Mouse (Mus musculus) stomach, embryonic 15.5 days (tissue): ENCODE data around the gene Supt5. TPM values are rescaled to one million over a fixed set of nuclear protein-coding genes. Genes with fewer than 3 reads are reported as not detected.

Experiments
- ATAC-seq: fragments of 200-750 bp; cut with Nextera tagmentation; 2 replicates; pipeline ENCODE4 v1.8.0; 2017; ENCODE audit warnings: low read depth, moderate number of reproducible peaks, moderate TSS enrichment; ENCODE audit not compliant: insufficient read depth, low FRiP score
- H3K27ac ChIP-seq: fragments of 300-500 bp; sonication (generic); 2 replicates; pipeline ENCODE4 v1.5.1; 2015; ENCODE audit warnings: mild to moderate bottlenecking, inconsistent platforms
- H3K27me3 ChIP-seq: fragments of 300-500 bp; sonication (generic); replicated peaks from 2 replicates; pipeline ENCODE4 v1.6.1; 2015; ENCODE audit warnings: inconsistent platforms
- H3K36me3 ChIP-seq: fragments of 300-500 bp; sonication (generic); 2 replicates; pipeline ENCODE4 v1.6.1; 2015; ENCODE audit warnings: inconsistent platforms
- H3K4me1 ChIP-seq: fragments of 300-500 bp; sonication (generic); 2 replicates; pipeline ENCODE4 v1.6.1; 2015; ENCODE audit warnings: inconsistent platforms
- H3K4me2 ChIP-seq: fragments of 300-500 bp; sonication (generic); 2 replicates; pipeline ENCODE4 v1.6.1; 2015; ENCODE audit warnings: mild to moderate bottlenecking, inconsistent platforms
- H3K4me3 ChIP-seq: fragments of 300-500 bp; sonication (generic); replicated peaks from 2 replicates; pipeline ENCODE4 v1.5.1; 2015; ENCODE audit warnings: inconsistent platforms
- H3K9ac ChIP-seq: fragments of 300-500 bp; sonication (generic); 2 replicates; pipeline ENCODE4 v1.6.1; 2015; ENCODE audit warnings: inconsistent platforms
- H3K9me3 ChIP-seq: fragments of 300-500 bp; sonication (generic); 2 replicates; pipeline ENCODE4 v1.6.1; 2016; ENCODE audit warnings: inconsistent platforms
- WGBS: fragments of 180-500 bp; shearing (Covaris S2); methylation state at CpG from one replicate; pipeline ENCODE4 v1.1.7; 2015; 5-methylcytosine and 5-hydroxymethylcytosine counted together
- polyA plus RNA-seq: library from polyadenylated mRNA; unstranded; fragments of >200 nt; fragmentation: Nextera tagmentation; extraction: Ambion mirVana; gene quantifications from 2 replicates; pipeline ENCODE4 v1.2.1, GENCODE M21; 2015

Supt5 gene
- polyA plus RNA-seq, 1 experiment from 2014 or later: 70.6 TPM

GRCm38 (mm10) chr7:28381017-28381790 is 42.7 kb upstream of the Supt5 start:
- Histone ChIP-seq H3K4me1 (peaks cover 57% of the 10 kb centered on the region), H3K4me3 (peak overlapping the region; percentile 41), H3K9me3 (no peaks in the 10 kb centered on the region), H3K9ac (peak overlapping the region; percentile 32; the same call in 1 of the 2 replicates), H3K27me3 (no peaks in the 10 kb centered on the region), H3K4me2 (peak overlapping the region; percentile 70), H3K36me3 (peaks cover 13% of the 10 kb centered on the region), H3K27ac (peak overlapping the region; percentile 100)
- ATAC-seq: peak; percentile 25
- WGBS: 2% methylated on average over 30 of the region's 30 CpGs

DNA sequence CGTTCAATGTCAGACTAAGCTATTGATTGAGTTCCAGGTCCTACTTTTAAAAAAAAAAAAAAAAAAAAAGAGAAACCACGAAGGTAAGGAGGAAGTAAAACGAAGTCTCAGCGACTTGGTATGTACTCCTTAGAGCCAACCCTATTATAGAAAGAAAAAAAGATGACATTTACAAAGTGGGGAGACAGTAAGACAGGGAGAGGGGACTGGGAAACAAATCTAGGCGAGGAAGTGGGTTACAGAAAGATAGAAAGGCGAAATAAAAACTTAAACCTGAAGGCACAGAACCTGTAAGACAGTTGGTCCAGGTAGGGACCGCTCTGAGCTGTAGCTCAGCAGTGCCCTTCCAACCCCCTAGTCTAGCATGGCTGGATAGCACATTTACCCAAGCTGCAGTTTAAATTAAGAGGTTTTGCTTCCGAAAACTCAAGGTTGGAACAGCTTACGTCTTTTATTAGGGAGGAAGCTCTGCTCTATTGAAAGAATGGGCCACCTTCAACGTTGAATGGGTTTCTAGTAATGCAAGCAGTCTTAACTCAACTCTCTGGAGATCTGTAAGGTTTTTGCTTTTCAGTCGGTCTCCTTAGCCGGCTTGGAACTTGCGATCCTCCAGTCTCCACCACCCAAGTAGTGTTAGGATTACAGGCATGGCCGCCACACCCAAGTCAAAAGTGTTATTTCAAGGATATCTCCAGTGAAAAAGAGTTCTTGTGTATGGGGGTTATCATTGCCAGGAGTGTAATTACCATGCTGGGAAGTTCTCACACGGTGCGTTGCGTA is 41.9 kb upstream of the Supt5 start, which contains the start of gene Zfp36:
Zfp36 (minus strand) TSS at position 17 of the 780 bp plus-strand sequence.
- Histone ChIP-seq H3K9ac (peak within 1 kb of the TSS; percentile 89; the same call in 1 of the 2 replicates), H3K9me3 (no peaks in the 10 kb centered on the region), H3K4me3 (peak within 1 kb of the TSS; percentile 74), H3K4me1 (peaks cover 55% of the 10 kb centered on the region), H3K27me3 (no peaks in the 10 kb centered on the region), H3K4me2 (peak within 1 kb of the TSS; percentile 82), H3K27ac (peak within 1 kb of the TSS; percentile 100), H3K36me3 (peaks cover 10% of the 10 kb centered on the region)
- WGBS: 40% methylated on average over 17 of the region's 17 CpGs
- ATAC-seq: no peak

DNA sequence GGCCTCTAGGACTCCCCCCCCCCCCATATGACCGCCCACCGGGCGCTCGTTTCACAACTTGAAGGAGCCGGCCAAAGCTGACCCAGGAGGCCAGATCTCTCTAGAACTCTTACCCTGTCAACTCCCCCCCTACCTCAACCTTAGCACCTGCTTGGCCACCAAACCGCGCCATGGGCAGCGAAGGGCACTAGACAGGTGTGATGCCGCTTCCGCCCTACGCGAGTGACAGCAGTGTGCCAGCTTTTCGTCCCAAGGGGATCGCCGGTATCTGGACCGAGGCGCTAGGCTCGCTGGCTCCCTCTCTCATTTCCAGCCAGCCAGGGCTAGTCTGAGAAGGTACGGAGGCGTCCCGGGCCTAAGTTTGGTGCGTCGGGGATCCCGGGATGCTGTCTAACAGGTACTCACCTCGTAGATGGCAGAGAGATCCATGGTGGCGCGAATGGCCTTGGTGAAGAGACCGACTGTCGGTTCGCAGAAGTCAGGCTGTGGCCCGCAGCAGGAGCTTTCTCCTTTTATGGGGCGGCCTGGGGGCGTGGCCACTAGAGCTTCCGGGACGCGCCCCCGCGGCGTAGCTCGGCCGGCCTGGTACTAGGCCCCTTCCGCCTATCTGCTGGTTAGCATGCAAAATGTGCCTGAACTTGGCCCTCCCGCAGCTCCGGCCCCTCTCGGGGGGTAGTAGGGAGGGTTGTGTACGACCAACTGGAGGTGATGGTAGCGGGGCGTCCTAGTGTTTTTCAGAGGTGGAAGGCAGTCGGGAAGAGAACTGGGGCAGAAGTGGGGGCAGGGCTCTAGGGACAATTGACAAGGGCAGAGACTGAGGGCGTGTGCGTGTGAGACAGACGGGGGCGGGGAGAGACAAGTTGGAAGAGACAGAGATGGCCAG is 40.5 kb upstream of the Supt5 start:
- under 1% methylated on average over 53 of the region's 53 CpGs for WGBS
- Histone ChIP-seq H3K9me3 (no peaks in the 10 kb centered on the region), H3K27ac (peak overlapping the region; percentile 100), H3K9ac (peak overlapping the region; percentile 89), H3K4me1 (peaks cover 55% of the 10 kb centered on the region), H3K27me3 (no peaks in the 10 kb centered on the region), H3K4me3 (peak overlapping the region; percentile 74), H3K36me3 (peaks cover 8% of the 10 kb centered on the region; the same call in 1 of the 2 replicates), H3K4me2 (peak overlapping the region; percentile 82)
- ATAC-seq: peak; percentile 28; the same call in 1 of the 2 replicates

GRCm38 (mm10) chr7:28378066-28378690 is 39.6 kb upstream of the Supt5 start:
- Histone ChIP-seq H3K27ac (peak overlapping the region; percentile 100), H3K4me2 (peak overlapping the region; percentile 82), H3K9ac (peak overlapping the region; percentile 89), H3K27me3 (no peaks in the 10 kb centered on the region), H3K4me1 (peaks cover 57% of the 10 kb centered on the region), H3K4me3 (peak overlapping the region; percentile 74), H3K9me3 (no peaks in the 10 kb centered on the region), H3K36me3 (peaks cover 8% of the 10 kb centered on the region; the same call in 1 of the 2 replicates)
- WGBS: 25% methylated on average over 32 of the region's 32 CpGs
- no peak for ATAC-seq

DNA sequence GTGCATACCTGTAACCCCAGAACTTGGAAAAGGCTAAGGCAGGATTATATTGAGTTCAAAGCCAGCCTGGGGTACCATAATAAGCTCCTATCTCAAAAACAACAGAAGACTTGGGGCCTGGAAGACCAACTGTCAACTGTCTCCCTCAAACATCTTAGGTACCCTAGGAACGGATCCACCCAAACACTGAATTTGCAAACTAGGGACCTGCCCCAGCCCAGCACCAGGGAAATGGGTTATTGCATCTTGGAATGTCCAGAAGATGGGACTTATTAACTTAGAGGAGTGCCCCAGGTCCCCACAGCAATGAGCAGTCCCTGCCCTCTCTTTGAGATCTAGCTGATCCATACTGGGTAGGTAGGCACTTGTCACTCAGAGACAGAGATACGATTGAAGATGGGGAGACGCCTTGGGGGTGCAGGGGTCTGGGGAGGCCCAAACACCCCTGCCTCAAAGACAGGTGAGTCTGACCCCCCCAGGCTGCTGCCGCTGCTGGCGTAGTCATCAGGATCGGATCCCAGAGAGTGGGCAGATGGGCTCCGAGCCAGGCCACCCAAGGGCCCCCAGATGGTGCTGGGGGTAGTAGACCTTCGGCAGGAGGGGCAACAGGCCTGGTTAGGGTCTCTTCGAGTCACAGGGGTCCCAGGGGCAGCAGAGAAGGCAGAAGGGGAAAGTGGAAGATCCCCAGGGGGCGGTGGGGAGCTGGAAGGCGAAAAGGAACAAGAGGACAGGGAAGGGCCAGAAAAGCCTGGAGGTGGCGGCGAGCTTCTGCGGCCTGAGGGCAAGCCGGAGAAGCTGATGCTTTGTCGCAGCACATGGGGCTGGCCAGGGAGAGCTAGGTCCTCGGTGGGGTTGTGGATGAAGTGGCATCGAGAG is 38.9 kb upstream of the Supt5 start:
- no peaks in the 10 kb centered on the region for H3K9me3 ChIP-seq
- peaks cover 8% of the 10 kb centered on the region; the same call in 1 of the 2 replicates for H3K36me3 ChIP-seq
- no peak for ATAC-seq
- H3K27me3 ChIP-seq: no peaks in the 10 kb centered on the region
- H3K4me2 ChIP-seq: peak overlapping the region; percentile 82
- H3K4me3 ChIP-seq: peak overlapping the region; percentile 74
- 59% methylated on average over 18 of the region's 18 CpGs for WGBS
- peak overlapping the region; percentile 100 for H3K27ac ChIP-seq
- H3K4me1 ChIP-seq: peaks cover 49% of the 10 kb centered on the region
- H3K9ac ChIP-seq: peak overlapping the region; percentile 89

DNA sequence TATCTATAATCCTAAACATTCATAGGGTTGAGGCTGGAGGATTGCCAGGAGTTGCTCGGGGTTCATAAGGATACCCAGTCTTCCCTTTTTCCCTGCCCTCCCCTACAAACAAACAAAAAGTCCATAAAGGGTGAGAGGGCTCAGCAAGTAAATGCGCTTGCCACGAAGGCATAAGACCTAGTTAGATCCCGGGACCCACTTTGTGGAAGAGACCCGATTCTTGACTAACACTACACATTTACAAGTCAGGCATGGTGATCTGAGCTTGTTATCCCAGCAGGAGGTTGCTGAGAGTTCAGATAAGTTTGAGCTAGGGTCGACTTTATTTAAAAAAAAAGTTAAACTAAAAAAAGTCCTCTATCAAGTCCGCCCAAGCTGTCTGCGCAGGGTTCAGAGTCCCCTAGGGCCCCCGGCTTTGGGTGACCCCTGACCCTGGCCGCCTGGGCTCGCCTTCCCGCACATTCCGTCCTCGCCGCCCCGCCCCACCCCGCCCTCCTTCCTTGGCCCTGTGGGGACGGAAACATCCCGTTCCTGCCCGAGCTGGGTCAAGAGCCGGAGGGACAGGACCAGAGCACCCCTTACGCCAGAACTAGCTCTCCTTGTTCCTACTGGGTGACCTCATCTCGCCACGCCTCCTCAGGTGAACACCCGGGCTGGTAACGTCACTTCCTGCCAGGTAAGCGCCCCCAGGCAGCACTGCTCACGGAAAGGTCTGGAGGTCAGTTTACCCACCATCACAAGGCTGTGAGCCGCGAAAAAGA is 37.6 kb upstream of the Supt5 start:
- peak overlapping the region; percentile 100 for H3K27ac ChIP-seq
- 2% methylated on average over 30 of the region's 30 CpGs for WGBS
- H3K4me2 ChIP-seq: peak overlapping the region; percentile 82
- H3K27me3 ChIP-seq: no peaks in the 10 kb centered on the region
- H3K9ac ChIP-seq: peak overlapping the region; percentile 50; the same call in 1 of the 2 replicates
- peak; percentile 10; the same call in 1 of the 2 replicates for ATAC-seq
- peak overlapping the region; percentile 32 for H3K4me3 ChIP-seq
- H3K9me3 ChIP-seq: no peaks in the 10 kb centered on the region
- peaks cover 8% of the 10 kb centered on the region; the same call in 1 of the 2 replicates for H3K36me3 ChIP-seq
- H3K4me1 ChIP-seq: peaks cover 40% of the 10 kb centered on the region

GRCm38 (mm10) chr7:28375176-28375921 is 36.8 kb upstream of the Supt5 start:
- Histone ChIP-seq H3K9ac (peak overlapping the region; percentile 50; the same call in 1 of the 2 replicates), H3K27me3 (no peaks in the 10 kb centered on the region), H3K9me3 (no peaks in the 10 kb centered on the region), H3K36me3 (peaks cover 8% of the 10 kb centered on the region; the same call in 1 of the 2 replicates), H3K4me3 (peak overlapping the region; percentile 32), H3K4me1 (peaks cover 40% of the 10 kb centered on the region), H3K4me2 (peak overlapping the region; percentile 82), H3K27ac (peak overlapping the region; percentile 100)
- under 1% methylated on average over 34 of the region's 36 CpGs for whole genome bisulfite sequencing
- ATAC-seq: peak; percentile 45

DNA sequence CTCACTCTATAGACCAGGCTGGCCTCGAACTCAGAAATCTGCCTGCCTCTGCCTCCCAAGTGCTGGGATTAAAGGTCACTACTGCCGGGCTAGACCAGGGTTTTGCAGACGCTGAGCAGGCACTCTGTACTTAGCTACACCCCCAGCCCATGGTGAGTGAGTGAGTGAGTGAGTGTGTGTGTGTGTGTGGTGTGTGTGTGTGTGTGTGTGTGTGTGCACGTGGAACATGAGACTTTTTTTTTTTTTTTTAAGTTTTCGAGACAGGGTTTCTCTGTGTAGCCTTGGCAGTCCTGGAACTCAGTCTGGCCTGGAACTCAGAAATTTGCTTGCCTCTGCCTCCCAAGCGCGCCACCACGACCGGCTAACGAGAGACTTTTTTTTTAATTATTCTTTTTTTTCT is 36.1 kb upstream of the Supt5 start:
- ATAC-seq: no peak
- Histone ChIP-seq H3K9me3 (no peaks in the 10 kb centered on the region), H3K27me3 (no peaks in the 10 kb centered on the region), H3K4me3 (peak overlapping the region; percentile 32; the same call in 1 of the 2 replicates), H3K4me1 (peaks cover 45% of the 10 kb centered on the region), H3K4me2 (peak overlapping the region; percentile 82), H3K27ac (peak overlapping the region; percentile 100), H3K9ac (no peak overlapping the region), H3K36me3 (peaks cover 8% of the 10 kb centered on the region)
- 65% methylated on average over 10 of the region's 10 CpGs for WGBS

DNA sequence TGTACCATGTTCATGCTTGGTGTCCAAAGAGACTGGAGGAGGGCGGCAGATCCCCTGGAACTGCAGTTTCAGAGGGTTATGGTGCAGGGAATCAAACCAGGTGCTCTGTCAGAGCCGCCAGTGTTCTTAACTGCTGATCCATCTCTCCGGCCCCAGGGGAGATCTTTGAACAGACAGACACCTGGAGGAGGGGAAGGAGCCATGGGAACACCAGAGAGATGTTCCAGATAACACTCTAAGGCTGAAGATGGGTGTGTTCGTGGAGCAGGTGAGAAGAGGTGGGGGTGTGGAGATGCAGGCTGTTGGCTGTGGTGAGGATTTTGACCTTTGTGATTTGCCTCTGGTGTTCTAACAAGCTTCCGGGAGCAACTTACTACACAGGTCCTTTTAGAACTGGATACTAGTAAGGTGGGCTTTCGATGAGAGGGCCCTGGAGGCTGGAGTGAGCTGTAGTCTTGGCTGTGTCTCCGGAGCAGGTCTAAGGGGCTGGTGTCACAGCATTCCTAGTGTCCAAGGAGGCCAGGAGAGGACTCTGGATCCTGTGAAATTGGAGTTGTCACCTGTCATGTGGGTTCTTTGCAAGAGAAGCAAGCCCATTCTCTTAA is 35.4 kb upstream of the Supt5 start:
- no peak overlapping the region for H3K4me3 ChIP-seq
- H3K9ac ChIP-seq: no peak overlapping the region
- no peaks in the 10 kb centered on the region for H3K9me3 ChIP-seq
- H3K4me1 ChIP-seq: peaks cover 41% of the 10 kb centered on the region
- peak overlapping the region; percentile 100 for H3K27ac ChIP-seq
- 75% methylated on average over 7 of the region's 7 CpGs for WGBS
- ATAC-seq: no peak
- H3K36me3 ChIP-seq: peaks cover 8% of the 10 kb centered on the region
- no peaks in the 10 kb centered on the region for H3K27me3 ChIP-seq
- H3K4me2 ChIP-seq: no peak overlapping the region
